Mouse (Mus musculus): ENCODE data around the gene Scimp.
"Not testable (repeated sequence)": the region's sequence is repeated elsewhere in the genome, so short reads cannot be mapped to it uniquely, and the experiment has no call there.

The Scimp gene

DNA sequence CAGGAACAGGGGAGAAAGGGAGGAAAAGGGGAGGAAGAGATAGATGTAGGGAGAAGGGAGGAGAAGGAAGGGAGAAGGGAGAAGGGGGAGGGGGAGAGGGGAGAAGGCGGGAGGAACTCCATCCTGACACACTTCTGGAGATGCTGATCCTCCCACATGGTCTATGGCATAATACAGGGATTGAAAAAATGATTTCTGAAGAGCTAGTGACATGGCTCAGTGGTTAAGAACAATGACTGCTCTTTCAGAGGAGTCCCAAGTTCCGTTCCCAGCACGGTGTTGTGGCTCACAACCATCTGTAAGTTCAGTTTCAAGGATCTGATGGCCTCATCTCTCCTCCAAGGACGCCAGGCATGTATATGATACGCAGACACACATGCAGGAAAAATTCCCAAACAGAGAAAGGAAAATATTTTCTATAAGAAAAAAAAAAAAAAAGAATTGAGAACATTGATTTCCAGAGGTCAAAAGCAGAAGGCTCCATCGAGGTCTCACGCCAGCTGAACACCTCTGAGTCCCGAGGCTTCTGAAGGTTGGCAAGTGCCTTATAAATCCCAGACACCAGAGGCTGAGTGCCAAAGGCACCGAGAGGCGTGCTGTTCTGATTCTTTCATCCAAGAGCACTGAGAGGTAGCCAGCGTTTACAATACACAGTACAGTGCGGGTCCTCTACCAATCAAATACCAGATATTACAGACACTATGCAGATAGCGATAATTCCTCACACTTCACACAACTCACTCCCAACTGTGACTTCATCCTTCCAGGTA, 730 bp downstream of the Scimp start:
- DNase-seq (ENCODE audit: low spot score in 2 of 2): no peak

DNA sequence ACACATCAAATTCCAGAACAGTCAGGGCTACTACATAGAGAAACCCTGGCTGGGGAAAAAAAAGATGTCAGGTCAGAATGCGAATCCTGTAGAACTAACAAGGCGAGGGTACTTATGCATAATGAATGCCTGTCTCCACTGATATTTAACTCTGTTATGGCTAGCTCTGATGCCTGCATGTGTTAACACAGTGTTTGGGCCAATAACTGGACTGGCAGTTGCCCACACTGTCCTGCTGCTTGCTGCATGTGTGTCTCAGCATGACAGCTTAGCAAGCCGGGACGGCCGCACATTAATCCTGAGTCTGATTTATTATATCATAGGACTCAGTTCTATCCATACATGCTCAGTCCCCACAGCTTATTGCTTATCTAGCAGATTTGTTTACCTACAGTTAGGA, 1.3 kb downstream of the Scimp start:
- DNase-seq (ENCODE audit: low spot score in 2 of 2): no peak

DNA sequence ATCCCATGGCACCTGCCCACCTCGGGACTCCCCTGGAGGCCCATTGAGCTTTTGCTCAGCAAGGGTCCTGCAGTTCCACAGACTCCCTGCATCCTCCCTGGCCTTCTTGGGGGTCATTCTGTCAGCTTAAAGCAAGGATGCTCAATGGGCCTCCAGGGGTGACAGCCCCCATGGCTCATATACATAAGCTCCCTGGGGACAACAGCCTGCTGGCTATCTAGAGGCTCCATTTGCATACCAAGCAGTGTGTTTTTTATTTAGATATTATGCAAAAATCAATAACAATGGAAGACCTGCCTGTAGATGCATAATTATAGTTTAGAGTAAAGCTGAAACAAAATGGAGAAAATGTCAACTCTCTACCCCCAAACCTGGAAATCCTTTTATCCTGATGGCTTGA, 3.4 kb downstream of the Scimp start:
- DNase-seq (ENCODE audit: low spot score in 2 of 2): no peak

DNA sequence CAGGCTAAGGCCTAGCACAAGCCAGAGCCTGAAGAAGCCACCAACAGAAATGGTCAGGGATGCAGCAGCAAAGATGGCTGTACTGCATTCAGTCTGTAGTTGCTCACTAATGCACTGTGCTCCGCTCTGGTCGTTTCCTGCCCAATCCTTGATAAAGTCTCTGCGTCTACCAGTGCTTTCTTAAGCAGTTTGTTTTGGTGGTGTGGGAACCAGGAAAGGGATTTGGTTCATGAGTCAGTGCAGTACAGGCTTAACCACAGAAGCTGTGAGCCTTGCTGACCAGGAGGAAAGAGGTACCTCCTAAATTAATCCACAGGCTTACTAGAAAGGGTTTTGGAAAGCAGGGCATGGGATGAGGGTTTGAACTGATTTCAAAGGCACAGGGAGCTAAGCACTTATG, 4.3 kb downstream of the Scimp start:
- no peak for DNase-seq (ENCODE audit: low spot score in 2 of 2)

DNA sequence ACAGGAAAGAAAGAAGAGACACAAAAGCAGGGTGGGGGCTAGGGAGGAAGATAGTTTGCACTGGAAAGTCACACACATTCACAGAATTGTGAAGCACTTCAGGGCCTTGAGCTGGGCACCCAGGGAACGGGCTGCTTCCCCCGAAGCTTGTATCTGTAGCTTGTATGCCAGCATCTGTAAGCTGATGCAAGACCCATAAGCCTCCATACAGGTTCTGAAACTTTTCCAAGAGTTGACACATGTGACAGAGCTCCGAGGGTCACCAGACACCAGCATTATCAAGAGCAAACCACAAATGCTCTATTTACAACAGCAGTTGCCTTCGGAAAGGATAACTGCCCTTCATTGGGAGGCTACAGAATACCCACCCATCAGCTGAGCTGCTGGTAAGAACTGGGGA, 4.8 kb downstream of the Scimp start:
- no peak for DNase-seq (ENCODE audit: low spot score in 2 of 2)

DNA sequence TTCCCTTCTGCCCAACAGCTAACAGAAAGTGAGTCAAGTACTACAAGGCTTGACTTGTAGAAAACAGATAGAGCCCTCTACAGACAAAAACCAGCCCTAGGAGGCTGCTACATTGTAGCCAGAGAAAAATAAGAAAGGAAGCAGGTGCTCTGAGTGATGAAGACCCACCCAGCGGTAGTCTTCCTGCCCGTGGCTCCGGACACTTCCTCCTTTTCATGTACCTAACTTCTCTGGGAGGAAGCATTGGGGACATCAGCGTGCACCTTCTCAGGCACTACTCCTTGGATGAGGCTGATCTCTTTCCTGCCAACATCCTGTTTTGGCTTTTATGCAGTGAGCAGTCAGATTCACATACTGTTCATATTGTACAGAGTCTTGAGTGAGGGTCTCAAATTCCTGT, 5.7 kb downstream of the Scimp start:
- no peak for DNase-seq (ENCODE audit: low spot score in 2 of 2)

DNA sequence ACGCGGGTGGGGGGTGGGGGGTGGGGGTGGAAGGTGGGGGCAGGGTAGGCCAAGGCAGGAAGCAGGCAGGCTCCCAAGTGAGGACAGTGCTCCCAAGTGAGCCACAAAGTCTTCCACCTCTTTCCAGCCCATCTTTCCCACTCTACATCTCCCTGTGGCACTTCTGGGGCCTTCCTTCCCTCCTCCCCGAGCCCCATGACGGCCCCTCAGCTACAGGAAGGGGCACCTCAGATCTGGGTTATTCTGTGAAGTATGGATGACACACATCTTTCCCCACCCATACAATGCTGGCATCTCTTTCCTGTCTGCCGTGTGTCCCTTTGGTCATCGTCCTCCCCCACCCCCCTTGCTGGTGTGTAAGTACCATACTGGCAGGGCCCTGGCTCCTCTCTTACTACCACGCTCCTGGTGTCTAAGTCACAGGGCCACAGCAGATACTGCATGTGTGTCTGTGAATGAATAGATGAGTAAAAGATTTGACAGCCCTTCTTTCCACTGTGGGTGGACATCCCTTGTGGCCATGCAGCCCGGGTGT, 6.7 kb downstream of the Scimp start:
- no peak for DNase-seq (ENCODE audit: low spot score in 2 of 2)

DNA sequence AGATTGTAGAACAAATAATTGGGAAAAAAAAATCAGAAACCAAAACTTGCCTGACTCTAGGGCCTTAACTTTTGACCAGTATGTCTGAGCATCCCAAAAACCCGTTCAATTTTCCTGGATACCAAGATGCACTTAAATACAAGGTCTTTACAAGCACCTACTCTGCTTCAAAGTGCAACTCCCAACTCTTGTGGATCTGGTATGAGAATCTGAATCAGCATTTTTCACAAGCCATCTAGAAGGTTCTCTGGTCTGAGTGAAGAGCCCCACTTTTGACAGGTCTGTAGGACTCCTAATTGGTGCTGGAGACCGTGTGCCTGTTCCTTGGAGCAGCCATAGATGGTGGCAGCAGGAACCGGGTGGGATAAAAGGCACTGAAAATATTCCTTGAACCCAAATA, 8.0 kb downstream of the Scimp start:
- DNase-seq (ENCODE audit: low spot score in 2 of 2): no peak

DNA sequence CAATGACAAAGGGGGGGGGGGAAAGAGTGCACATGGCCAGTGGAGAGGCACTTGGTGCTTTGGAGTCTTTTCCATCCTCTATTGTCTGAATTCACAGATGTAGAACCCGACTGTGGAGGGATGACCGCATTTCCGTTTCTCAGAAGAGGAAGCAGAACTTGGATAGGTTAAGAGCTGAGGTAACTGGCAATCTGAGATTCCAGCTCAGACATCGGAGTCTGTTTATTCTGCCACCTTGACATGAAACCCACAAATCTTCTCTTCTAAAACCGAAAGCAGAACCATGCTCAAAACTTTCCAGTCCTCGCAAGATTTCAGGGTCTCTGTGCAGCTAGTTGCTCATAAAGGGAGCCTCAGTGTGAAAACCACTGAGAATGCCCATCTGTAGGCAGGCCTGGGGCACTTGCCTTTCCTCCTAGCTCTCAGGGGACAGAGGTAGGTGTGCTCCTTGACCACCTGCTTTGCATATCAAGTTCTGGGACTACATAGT, 8.6 kb downstream of the Scimp start:
- no peak for DNase-seq (ENCODE audit: low spot score in 2 of 2)

DNA sequence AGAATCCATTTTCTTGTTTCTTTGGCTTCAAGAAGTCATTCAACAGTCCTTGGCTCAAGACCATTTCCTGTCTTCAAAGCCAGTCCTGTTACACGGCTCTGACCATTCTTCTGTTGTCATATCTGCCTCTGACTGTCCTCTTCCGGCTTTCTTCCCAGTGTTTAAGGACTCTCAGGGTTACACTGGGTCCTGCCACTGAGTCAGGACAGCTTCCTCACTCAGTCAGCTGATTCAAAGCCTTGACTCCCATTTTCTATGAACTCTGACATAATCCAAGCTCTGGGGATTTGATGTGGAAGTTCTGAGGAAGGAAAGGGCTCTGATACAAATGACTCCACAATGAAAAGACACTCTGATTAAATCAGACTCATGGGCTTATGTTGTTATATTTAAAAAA, 9.5 kb downstream of the Scimp start:
- no peak for DNase-seq (ENCODE audit: low spot score in 2 of 2)

DNA sequence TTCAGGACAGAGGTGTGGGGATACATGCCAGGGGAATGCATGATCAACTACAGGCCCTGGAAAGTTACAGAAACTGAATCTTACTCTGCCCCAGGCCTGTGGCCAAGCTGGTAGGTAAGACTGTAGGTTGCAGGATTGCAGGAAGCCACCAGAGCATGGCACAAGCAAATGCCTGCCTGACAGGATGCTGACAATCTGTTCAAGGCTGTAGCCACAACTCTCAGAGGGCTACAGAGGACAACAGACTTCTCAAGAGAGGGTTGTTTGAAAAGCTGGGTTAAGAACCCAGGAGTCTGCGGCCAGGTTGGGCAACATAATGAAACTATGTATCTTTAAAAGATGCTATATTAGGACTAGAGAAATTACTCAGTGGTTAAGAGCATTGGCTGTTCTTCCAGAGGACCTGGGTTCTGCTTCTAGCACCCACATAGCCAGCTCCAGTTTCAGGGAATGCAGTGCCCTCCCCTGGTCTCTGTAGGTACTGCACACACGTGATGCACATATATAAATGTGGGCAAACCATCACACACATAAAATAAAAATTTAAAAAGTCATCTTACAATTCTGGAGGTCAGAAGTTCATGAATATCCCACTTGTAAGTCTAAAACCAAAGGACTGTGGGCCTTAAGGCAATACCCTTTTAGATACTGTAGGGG, 10.1 kb downstream of the Scimp start:
- no peak for DNase-seq (ENCODE audit: low spot score in 2 of 2)

DNA sequence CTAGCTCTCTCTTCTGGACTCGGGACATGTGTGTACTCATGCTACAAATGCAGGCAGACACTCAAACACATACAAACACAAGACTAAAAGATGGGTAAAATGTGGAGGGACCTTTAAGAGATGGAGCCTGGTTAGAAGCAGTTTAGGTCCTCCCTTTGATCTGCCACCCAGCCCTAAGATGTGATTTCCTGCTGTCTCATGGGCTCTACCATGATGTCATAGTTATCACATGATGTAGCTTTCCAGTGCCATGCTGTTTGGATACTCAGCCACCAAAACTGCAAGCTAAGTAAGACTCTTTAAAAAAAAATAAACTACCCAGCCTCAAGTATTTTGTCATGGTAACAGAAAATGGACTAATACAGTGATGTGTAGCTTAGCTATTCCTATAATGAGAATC, 20.0 kb downstream of the Scimp start:
- DNase-seq (ENCODE audit: low spot score in 2 of 2): no peak

DNA sequence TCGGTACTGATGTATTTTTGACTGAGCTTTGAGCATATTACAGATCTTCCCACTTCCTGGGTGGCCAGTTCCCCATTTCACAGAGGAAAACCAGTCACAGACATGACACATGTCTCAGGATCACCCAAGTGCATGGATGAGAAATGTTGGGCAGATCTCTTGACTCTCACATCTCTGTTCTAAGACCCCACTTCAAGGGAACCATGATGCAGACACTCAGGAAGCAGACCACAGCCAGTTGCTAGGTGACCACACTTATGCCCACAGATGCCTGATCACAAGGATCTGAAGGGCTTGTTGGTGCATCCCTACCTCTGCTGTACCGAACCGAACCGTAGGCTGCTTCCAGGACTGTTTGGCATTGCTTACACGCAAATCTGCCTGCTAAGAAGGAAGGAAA, 20.7 kb downstream of the Scimp start:
- DNase-seq (ENCODE audit: low spot score in 2 of 2): no peak

DNA sequence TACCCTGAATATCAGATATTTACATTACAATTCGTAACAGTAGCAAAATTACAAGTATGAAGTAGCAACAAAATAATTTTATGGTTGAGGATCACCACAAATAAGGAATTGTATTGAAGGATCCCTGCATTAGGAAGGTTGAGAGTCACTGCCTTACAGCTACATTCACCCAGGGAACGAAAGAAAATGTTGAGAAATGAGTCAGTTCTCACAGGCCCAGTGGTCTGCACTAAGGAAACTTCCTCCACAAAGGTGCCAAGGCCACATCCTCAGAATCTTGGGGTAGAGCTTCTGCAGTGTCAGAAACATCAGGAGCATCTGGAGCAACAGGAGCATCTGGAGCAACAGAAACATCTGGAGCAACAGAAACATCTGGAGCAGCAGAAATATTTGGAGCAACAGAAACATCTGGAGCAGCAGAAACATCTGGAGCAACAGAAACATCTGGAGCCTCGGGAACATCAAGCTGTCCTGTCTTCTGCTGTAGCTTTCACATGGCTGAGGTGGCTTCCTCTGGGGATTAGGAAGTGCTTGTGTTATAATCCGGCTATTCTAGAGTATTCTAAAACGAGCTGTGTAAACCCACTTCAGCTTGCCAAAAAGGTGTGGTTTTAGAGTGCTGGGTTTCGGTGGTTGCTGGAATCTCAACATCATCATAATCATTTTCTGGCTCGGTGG, 21.4 kb downstream of the Scimp start:
- no peak for DNase-seq (ENCODE audit: low spot score in 2 of 2)

DNA sequence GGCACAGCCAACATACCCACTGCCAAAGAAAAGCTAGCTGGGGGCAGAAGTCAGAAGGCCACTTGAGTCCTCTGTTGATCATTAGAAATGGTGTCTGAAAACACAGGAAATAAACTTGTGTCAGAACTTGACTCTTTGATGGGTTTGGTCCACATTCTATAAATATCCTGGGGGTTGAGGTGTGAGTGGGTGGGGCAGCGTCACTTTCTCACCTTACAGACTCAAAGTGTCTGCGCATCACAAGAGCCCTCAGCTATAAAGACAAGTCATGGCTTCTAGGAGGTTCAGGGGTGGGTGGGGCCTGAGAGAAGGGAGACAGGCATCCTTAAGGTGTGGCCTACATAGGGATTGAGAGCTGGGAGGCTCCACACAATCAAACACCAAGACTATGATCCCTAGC, 22.0 kb downstream of the Scimp start:
- no peak for DNase-seq (ENCODE audit: low spot score in 2 of 2)

DNA sequence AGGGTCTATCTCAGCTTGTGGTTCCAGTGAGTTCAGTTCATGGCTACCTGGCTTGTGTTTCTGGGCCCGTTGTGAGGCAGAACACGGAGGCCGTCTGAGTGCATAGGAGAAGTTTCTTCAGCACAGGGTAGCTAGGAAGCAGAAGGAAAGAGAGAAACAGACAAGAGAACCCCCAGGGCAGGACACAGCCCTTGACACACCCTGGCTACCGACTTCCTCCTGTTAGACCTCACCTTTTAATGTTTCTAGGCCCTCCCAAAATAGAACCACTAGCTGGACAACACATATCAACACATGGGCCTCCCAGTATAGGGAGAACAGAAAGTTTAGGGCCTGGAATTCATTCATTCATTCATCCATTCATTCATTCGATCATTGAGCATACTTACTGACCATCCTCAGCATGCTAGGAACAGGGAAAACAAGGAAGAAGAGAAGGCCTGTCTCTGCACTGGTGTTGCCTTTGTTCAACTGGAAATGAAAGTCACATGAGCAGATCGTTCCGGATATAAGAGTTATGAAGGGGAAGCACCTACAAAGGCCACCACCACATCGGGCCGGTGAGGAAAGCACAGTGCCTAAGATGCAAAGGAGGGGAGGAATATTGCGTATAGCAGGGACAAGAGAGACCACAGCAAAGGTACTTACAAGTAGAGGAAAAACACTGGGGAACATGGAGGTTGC, 23.3 kb downstream of the Scimp start:
- no peak for DNase-seq (ENCODE audit: low spot score in 2 of 2)

DNA sequence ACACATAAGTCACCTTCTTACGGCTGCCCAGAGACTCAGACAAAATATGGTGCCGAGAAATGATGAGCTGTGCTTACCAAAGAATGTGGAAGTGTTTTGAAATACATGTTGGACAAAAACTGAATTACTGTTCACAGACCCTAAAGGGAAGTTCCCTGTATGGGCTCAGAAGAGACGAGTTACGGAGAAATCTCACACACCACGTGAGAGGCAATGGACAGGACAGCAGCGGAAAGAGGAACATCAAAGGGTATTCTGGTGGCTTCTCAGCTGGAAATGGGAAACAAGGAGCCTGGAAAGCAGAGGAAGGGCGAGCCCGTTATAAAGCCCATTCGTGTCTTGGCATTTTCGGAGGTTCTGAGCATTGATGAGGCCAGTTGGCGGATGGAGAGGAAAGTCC, 25.3 kb downstream of the Scimp start:
- no peak for DNase-seq (ENCODE audit: low spot score in 2 of 2)

DNA sequence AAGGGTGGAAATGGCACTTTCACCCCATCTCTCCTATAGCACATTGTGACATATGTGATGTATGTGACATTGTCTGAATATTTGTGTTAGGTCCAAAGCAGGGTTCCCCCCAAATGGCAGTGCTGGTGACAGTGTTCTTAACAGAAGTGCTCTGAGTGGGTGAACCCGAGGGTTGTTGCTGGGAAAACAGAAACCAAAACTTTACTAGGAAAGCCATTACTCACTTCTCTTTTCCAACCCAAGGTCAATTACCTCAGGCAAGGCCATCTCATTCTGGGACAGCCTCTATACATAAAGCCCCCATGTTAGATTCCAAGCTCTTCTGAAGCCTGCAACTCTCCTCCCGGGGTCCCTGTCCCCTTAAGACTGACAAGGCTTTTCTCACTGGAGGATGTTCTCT, 26.5 kb downstream of the Scimp start:
- DNase-seq (ENCODE audit: low spot score in 2 of 2): no peak

DNA sequence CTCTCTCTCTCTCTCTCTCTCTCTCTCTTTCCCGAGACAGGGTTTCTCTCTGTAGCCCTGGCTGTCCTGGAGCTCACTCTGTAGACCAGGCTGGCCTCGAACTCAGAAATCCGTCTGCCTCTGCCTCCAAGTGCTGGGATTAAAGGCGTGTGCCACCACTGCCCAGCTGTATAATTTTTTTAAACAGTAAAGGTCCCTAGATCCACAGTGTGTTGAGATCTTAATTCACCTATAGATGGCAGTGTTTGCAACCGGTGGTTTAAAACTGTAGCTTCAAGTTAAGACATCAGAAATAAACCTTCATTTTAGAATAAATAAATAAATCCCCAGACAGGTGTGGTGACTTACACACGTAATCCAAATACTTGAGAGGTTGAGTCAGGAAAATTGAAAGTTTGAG, 34.3 kb downstream of the Scimp start:
- DNase-seq (ENCODE audit: low spot score in 2 of 2): not testable (repeated sequence)

DNA sequence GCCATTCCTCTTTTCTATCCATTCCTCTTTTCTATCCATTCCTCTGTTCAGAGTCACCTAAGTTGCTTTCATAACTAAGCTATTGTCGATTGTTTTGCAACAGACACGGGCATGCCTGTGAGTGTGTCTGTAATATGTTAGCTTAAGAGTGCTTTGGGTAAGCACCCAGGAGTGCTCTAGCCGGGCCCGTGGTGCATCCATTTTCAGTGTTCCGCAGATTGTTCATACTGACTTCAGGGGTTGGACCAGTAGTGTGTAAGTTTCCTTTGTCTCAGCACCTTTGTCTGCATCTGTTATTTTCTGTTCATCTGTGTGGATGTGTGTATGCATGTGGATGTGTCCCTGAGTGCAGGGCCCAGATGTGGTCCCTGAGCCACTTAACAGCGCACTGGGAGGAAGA, 34.8 kb downstream of the Scimp start:
- no peak for DNase-seq (ENCODE audit: low spot score in 2 of 2)

DNA sequence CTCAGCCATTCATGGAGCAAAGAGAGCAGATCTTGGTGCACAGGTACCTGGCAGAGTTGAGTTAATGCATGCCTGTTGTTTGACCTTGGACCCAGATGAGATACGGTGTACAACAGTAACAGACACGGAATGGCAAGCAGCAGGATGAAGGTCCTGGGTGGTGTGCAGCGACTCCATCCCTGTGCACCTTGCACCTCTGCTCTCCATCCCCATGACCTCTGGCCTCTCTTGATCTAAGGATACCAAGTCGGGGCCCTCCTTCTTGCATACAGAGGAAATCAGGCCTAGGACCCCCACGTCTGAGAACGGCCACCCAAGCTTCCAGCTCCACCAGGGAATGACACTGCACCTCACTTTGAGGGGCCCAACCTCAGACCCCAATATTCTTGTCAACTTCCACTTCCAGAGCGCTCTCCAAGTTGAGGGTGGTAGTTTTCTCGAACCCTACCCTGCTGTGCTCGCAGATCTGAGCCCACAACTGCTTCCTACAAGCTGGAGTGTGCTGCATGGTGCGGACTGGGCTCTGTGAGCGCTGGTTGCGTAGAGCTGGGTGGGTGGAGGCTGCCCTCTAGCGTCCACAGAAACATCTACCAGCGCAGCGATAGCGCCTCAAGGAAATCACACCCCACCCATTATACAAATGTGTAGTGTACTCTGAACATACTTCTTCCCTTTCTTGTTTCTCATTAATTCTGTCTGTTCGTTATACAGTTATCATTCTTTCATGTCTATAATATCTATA, 35.4 kb downstream of the Scimp start:
- DNase-seq (ENCODE audit: low spot score in 2 of 2): peak in 1 of 2 experiments; percentile 64
